Mouse (Mus musculus) ES-Bruce4 (cell line): ENCODE data around the gene Ppp1r12a. TPM values are rescaled to one million over a fixed set of nuclear protein-coding genes. Genes with fewer than 3 reads are reported as not detected.

Source experiments
- H3K27ac ChIP-seq: 2 replicates; pipeline ENCODE4 v1.5.1; 2012; ENCODE audit warnings: low read length, inconsistent platforms; ENCODE audit not compliant: insufficient read depth
- H3K27me3 ChIP-seq: 2 replicates; pipeline ENCODE4 v1.6.1; 2012; ENCODE audit warnings: mild to moderate bottlenecking, low read length, inconsistent platforms; ENCODE audit not compliant: control insufficient read depth, poor library complexity, insufficient read depth, severe bottlenecking
- H3K36me3 ChIP-seq: 2 replicates; pipeline ENCODE4 v1.6.1; 2012; ENCODE audit warnings: inconsistent platforms, mild to moderate bottlenecking, low read length, moderate library complexity; ENCODE audit not compliant: control insufficient read depth, poor library complexity, insufficient read depth, severe bottlenecking
- H3K4me1 ChIP-seq: one replicate; pipeline ENCODE4 v1.8.1; 2011; ENCODE audit warnings: low read length; ENCODE audit not compliant: control insufficient read depth, insufficient read depth
- H3K4me3 ChIP-seq: 2 replicates; pipeline ENCODE4 v1.5.1; 2011; ENCODE audit warnings: low read depth, mild to moderate bottlenecking, low read length
- H3K9ac ChIP-seq: 2 replicates; pipeline ENCODE4 v1.6.1; 2012; ENCODE audit warnings: low read depth, mild to moderate bottlenecking, inconsistent platforms; ENCODE audit not compliant: poor library complexity, severe bottlenecking
- H3K9me3 ChIP-seq: replicated peaks from 2 replicates; pipeline ENCODE4 v1.6.1; 2012; ENCODE audit warnings: mild to moderate bottlenecking, low read length, inconsistent platforms; ENCODE audit not compliant: control insufficient read depth, poor library complexity, insufficient read depth, severe bottlenecking
- CTCF ChIP-seq: IDR thresholded peaks from one replicate; pipeline ENCODE4 v1.8.1; 2011; ENCODE audit warnings: low read depth, low read length
- EP300 ChIP-seq: IDR thresholded peaks from 2 replicates; pipeline ENCODE4 v1.6.1; 2011; ENCODE audit warnings: low read depth, low read length; ENCODE audit not compliant: insufficient read depth
- POLR2A ChIP-seq: IDR thresholded peaks from one replicate; pipeline ENCODE4 v1.8.1; 2011; ENCODE audit warnings: low read length; ENCODE audit not compliant: insufficient read depth
- polyA plus RNA-seq: library from polyadenylated mRNA; stranded (reverse); fragments of >200 nt; gene quantifications from 2 replicates; pipeline ENCODE4 v1.2.4, GENCODE M21; 2011; ENCODE audit warnings: low read depth; ENCODE audit not compliant: missing spikeins, insufficient read depth, insufficient read length

The Ppp1r12a gene
- polyA plus RNA-seq, 1 experiment: 170 TPM

DNA sequence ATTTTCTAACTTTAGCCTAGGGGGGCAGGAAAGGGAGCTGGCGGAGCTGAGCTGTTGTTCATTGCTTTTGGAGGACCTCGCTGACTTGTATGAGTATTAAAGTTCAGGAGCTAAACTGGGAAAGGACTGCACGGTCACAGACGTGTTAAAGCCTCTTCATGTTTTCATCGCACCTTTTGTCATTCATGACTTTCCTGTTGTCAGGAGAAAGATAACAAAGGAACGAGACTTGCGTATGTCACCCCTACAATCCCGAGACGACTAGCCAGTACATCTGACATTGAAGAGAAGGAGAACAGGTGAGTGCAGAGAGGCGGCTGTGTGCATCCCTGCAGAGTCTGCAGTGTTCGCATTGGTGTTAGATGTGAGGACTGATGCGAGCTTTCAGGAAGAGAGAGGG is 88.7 kb downstream of the Ppp1r12a start:
- no peak overlapping the region for H3K27ac ChIP-seq
- H3K36me3 ChIP-seq: peaks cover 11% of the 10 kb centered on the region
- H3K9ac ChIP-seq: no peak overlapping the region
- H3K4me1 ChIP-seq: no peaks in the 10 kb centered on the region
- no peak overlapping the region for H3K4me3 ChIP-seq
- TF ChIP-seq POLR2A (no peak), CTCF (no peak), EP300 (no peak)
- no peaks in the 10 kb centered on the region for H3K9me3 ChIP-seq
- H3K27me3 ChIP-seq: no peaks in the 10 kb centered on the region

DNA sequence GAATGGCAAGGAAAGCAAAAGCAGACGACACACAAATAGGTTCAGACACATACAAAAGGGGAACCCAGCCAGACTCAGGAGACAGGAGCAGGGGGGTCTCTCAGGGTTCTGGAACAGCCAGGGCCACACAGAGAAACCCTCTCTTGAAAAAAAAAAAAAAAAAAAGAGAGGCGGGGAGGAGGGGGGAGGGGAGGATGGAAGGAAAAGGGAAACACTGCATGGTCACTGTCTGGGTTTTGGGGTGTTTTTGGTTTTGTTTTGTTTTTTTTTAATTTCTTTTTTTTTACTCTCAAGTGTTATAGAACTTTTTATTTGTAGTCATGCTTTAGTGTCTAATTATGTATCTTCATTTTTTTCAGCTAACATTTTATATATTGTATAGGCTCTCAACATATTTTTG is 89.2 kb downstream of the Ppp1r12a start:
- Histone ChIP-seq H3K9ac (no peak overlapping the region), H3K4me1 (no peaks in the 10 kb centered on the region), H3K4me3 (no peak overlapping the region), H3K36me3 (peaks cover 11% of the 10 kb centered on the region), H3K27ac (no peak overlapping the region), H3K27me3 (no peaks in the 10 kb centered on the region), H3K9me3 (no peaks in the 10 kb centered on the region)
- TF ChIP-seq CTCF (no peak), POLR2A (no peak), EP300 (no peak)

DNA sequence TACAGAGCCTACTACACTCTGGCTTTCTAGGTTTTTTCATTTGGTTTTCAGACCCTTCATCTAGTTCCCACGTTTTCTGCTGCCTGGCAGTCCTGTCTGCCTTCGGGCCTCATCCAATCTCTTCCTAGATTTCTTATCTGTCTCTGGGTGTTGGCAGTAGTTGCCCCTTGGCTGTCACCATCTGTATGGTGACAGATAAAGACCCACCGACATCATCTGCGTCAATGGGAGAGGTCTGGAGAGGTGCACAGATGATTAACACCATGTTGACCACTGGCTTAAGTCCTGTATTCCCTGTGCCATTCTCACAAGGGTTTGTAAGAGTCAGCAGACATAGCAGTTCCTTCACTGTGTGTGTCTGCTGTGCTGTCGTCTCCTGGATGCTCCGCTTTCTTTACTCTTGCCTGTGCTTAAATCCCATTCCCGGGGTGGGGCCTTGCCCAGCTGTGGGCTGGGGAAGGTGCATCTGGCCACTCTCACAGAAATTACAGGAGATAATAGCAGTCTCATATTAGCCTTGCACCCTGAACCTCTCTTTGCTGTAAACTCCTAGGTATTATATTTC is 93.9 kb downstream of the Ppp1r12a start:
- Histone ChIP-seq H3K36me3 (peaks cover 13% of the 10 kb centered on the region), H3K4me1 (no peaks in the 10 kb centered on the region), H3K27ac (no peak overlapping the region), H3K9ac (no peak overlapping the region), H3K9me3 (no peaks in the 10 kb centered on the region), H3K27me3 (no peaks in the 10 kb centered on the region), H3K4me3 (no peak overlapping the region)
- no peak for TF ChIP-seq EP300
- TF ChIP-seq CTCF: no peak
- TF ChIP-seq POLR2A: no peak

DNA sequence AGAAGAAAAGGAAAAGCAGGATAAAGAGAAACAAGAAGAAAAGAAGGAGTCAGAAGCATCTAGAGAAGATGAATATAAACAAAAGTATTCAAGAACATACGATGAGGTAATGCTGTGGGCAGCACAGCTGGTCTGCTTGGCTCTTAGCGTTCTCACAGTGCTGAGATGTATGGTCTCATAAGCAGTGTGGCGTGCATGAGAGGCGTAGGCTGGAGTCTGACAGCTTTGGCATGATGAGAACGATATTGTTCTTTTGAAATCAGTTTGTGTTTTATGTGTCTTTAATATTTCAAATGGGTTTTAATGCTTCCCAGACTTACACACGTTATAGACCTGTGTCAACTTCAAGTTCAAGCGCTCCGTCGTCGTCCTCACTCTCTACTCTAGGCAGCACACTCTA is 98.9 kb downstream of the Ppp1r12a start:
- Histone ChIP-seq H3K27me3 (no peaks in the 10 kb centered on the region), H3K4me3 (no peak overlapping the region), H3K27ac (no peak overlapping the region), H3K36me3 (peaks cover 17% of the 10 kb centered on the region), H3K9ac (no peak overlapping the region), H3K4me1 (no peaks in the 10 kb centered on the region), H3K9me3 (no peaks in the 10 kb centered on the region)
- TF ChIP-seq CTCF (no peak), EP300 (no peak), POLR2A (no peak)

GRCm38 (mm10) chr10:108264641-108265040 is 102.6 kb downstream of the Ppp1r12a start:
- Histone ChIP-seq H3K27ac (no peak overlapping the region), H3K36me3 (peaks cover 22% of the 10 kb centered on the region), H3K4me1 (no peaks in the 10 kb centered on the region), H3K9me3 (no peaks in the 10 kb centered on the region), H3K4me3 (0 out of 2 replicates have a peak overlapping the region, but pooled peaks have one; percentile 4), H3K9ac (no peak overlapping the region; the same call in 1 of the 2 replicates), H3K27me3 (no peaks in the 10 kb centered on the region)
- TF ChIP-seq EP300: no peak
- TF ChIP-seq CTCF: no peak
- no peak for TF ChIP-seq POLR2A

DNA sequence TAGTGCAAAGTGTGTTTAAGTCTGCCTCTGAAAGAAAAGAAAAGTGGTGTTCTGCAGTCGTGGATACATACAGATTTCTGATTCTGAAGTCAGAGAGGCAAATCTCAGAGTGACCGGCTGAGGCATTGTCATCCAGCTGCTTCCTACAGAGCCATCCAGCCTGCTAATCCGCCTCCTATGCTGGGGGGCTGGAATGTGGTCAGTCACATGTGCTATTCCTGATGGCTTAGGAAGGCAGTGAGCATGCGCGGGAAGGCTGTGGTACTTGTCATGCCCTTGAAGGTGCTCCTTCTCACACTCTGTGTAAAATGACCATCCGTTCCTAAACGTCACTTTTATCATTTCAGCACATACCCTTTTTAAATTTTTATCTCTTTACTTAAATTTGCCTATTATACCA is 109.2 kb downstream of the Ppp1r12a start:
- Histone ChIP-seq H3K9me3 (no peaks in the 10 kb centered on the region), H3K36me3 (peaks cover 20% of the 10 kb centered on the region), H3K4me3 (no peak overlapping the region), H3K27me3 (no peaks in the 10 kb centered on the region), H3K4me1 (no peaks in the 10 kb centered on the region), H3K27ac (no peak overlapping the region), H3K9ac (no peak overlapping the region)
- no peak for TF ChIP-seq POLR2A
- no peak for TF ChIP-seq CTCF
- no peak for TF ChIP-seq EP300

- H3K4me3 ChIP-seq: no peak overlapping the region
- H3K9me3 ChIP-seq: no peaks in the 10 kb centered on the region
- TF ChIP-seq EP300: no peak
- no peak for TF ChIP-seq CTCF
- TF ChIP-seq POLR2A: no peak
- no peak overlapping the region for H3K27ac ChIP-seq
- H3K27me3 ChIP-seq: no peaks in the 10 kb centered on the region
- H3K4me1 ChIP-seq: no peaks in the 10 kb centered on the region
- peaks cover 29% of the 10 kb centered on the region for H3K36me3 ChIP-seq
- H3K9ac ChIP-seq: no peak overlapping the region
Observed at GRCm38 (mm10) chr10:108276678-108277077, 114.7 kb downstream of the Ppp1r12a start.
